Mouse (Mus musculus): ENCODE data around the gene Gcnt2.
"Not testable (repeated sequence)": the region's sequence is repeated elsewhere in the genome, so short reads cannot be mapped to it uniquely, and the experiment has no call there.

Gcnt2 gene

DNA sequence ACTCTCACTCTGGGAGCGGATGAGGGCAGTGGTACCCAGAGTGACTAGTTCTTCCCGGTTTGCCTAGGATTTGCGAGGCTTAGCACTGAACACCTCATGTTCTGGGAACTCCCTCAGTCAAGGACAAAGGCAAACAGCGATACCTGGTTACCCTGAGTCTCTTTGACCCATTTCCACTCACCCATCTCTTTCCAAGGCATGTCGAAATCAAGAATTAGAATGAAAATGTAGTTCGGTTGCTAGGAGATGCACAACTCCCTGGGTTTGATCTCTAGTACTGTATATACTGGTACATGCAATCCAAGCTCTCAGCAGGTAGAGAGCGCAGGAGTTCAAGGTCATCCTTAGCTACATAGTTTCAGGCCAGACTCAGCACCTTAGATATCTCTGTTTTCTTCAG lies 47.0 kb downstream of the Gcnt2 start:
- no peak for DNase-seq (ENCODE audit: low spot score)

DNA sequence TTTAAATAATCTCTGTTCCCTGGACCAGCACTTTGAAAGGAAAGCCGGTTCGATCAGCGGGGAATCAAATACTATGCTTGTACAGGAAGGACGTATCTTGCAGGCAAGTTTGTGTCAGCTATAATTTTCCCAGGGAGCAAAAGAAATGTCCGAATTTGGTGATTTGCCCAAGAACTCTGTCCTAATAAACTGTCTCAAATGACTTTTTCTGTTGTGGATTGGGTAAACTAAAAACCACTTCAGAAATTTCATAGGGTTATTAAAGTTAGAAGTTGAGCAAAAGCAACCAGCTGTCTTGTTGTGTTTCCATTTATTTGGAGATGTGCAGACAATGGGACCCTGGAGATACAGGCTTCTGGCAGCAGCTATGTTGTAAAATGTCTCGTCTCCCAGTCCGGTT lies 47.7 kb downstream of the Gcnt2 start:
- DNase-seq (ENCODE audit: low spot score): no peak

DNA sequence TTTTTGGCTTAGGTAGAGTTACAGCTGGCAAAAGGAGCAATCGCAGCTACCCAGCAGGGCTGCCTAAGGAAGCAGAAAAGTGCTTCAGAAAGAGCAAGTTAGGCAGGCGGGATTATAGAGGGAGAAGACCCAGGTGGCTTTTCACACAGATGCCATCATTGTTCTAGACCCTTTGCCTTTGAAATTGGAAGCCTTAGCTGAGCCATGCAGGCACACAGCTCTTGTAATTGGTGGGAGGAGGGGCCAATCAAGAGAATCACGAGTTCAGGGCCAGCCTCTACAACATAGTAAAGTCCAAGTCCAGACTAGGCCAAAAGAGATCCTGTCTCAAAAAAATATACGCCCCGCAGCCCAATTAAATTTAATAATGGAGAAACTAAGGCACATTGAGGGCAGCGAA lies 48.5 kb downstream of the Gcnt2 start:
- no peak for DNase-seq (ENCODE audit: low spot score)

DNA sequence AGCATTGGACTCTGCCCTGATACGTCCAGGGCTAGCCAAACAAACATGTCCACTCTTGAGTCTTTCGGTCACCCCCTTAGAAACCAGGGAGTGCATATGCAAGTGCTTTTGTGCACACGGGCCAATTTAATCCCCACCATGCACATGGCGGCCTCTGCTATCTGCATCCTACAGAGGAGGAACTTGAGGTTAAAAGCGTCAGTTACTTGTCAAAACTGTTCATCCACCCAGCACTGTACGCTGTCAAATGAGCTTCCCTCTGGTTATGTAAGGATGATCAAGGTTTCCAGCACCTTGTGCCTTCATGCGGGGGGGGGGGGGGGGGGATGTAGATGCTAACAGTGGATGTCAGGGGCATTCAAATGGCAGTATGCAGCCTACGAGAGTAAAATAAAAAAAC lies 49.5 kb downstream of the Gcnt2 start:
- no peak for DNase-seq (ENCODE audit: low spot score)

DNA sequence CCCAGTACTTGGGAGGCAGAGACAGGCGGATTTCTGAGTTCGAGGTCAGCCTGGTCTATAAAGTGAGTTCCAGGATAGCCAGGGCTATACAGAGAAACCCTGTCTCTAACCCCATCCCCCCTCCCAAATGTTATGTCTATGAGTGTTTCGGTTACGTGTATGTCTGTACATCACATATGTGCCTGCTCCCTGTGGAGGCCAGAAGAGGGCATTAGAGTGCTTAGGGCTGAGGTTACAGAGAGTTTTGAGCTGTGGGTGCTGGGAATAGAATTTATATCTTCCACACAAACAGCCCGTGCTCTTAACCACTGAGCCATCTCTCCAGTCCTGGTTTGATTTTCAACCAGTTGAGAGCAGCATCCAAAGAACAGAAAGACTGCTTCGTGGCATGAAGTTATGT lies 50.5 kb downstream of the Gcnt2 start:
- DNase-seq (ENCODE audit: low spot score): no peak

DNA sequence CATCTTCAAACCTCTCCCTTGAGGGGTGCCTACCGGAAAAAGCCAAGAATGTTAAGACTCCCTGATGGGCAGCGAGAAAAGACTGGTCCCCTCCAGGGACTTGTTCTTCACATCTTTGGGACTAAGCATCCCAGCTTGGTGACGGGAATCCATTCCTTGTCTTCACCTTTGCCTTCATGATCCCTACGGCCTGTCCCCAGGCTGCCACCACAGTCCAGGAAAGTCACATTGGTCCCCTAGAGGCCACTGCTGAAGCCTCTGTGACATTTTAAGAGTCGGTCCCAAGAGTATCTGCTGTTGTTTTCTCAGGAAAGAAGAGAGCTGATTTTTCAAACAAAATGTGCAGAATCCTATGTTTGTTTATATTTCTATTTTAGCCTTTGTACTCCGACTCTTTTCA lies 52.4 kb downstream of the Gcnt2 start:
- DNase-seq (ENCODE audit: low spot score): no peak

DNA sequence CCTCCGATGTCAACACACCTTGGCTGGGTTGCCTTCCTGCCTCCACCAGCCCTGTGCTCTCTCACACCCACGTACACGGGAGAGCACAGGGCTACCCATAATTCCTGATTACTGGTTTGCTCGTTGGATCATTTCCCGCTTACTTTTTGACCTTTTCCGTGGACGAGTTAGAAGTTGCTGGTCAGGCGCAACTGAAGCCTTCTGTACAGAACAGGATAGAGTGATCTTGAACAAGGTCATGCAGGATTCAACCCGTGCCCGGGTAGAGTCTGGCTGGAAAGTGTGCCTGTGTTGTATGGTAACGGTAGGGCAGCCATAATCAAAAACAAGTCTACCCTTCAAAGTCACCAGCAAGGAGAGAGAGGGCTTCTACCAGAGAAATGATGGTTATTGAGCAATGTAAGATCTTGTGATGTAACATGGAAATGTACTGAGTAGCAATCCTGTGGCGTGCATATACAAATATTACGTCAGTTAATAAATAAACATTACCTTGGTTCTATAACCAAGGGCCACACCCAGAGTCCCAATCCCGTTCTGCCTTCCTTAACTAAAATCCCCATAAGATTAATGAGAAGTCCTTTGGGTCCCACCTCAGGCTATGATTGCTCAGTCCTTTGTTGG lies 54.0 kb downstream of the Gcnt2 start:
- no peak for DNase-seq (ENCODE audit: low spot score)

DNA sequence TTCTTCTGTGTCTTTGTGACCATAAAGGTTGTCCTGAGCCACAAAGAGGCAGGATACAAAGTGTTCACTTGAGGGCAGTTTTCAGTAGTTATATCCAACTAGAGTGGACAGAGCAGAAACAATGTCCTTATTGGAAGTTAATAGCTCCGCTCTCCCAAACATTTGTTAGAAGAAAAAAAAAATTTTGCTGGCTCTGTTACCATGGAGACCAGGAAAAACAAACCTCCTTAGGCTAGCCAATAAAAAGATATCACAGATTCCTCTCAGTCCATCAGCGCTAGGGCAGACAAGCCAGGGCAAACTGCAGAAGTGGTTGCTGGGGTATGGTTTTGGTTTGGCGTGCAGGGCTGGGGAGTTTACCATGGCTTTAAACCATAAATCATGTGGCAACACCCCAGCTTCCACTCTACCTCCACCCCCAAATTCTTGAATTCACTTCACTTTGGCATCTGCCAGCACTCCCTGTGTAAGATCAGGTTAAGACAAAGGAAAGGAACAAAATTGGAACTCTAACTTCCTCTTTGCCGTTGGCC lies 54.6 kb downstream of the Gcnt2 start:
- no peak for DNase-seq (ENCODE audit: low spot score)

DNA sequence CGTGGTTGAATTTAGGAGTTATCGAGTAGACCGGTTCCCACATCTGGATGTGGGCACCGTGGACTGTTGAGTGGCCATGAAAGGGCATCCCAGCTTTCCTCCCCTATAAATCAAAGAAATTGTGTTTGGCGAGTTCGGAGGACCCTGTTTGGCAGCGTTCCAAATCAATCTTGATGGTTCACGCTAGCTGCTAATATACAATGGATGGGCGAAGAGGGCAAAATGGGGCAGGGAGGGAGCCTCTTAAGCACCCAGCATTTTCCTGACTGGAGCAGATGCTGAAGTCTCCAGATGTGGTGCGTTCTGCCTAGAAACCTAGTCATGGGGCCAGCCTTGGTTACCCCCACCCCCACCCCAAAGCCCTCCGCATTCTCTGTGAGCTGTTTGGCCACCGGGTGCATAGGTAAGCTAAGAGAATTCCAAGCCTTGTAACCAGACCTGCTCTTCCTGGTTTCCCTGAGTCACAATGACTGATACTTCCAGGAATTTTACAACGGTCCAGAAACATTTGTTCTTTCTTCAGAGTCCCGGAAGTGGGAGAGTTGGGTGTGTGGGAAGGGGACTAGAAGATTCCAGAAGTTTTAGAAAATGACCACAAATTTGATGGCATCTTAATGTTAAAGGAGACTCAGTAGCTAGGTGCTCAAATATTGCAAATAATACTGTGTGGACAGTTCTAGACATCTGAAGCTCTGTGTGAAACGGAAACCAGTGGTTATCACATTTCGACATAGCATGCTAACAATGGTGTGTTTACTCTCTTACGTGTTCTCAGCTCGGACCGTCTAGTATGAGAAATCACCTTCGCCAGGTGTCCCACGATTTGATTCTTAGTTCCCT lies 57.0 kb downstream of the Gcnt2 start:
- DNase-seq (ENCODE audit: low spot score): no peak

DNA sequence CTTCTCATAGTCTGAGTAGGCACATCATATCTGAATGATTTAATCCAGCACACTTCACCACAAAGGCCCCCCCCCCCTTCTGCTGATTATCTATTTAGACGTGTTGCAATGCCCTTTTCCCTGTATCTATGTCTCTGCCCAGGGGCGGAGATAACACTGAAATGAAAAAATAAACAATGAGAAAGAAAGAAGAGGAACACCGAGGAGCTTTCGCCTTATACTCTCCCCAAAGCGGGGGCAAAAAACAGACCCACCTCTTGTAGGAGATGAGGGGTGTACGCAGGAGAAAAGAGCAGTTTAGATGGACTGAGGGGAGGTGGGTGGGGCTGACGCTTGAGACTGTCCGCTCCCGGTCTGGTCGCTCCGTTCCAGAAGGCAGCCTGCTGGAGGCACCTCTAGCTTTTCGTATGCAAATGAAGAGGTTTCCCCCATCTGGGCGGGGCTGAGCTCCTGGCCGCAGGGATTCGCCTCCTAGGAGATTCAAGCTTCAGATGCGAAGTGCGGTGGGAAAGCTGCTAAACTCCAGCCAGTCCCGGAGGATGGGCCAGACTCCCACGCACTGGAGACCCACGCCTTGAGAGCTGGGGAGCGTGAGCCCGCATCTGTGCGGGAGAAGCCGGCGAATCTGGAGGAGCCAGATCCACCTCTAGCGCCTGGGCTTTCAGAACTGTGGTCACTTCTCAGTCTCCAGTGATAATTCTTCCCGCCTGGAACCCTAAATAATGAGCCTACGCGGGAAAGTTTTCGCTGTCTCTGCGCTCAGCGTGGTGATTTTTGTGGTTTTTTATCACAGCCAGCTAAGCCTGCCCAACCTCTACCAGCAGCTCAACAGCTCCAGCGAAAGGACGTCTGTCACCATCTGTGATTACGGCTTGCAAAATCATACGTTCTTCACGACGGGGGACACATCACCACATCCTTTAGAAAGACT lies 57.9 kb downstream of the Gcnt2 start:
- no peak for DNase-seq (ENCODE audit: low spot score)

DNA sequence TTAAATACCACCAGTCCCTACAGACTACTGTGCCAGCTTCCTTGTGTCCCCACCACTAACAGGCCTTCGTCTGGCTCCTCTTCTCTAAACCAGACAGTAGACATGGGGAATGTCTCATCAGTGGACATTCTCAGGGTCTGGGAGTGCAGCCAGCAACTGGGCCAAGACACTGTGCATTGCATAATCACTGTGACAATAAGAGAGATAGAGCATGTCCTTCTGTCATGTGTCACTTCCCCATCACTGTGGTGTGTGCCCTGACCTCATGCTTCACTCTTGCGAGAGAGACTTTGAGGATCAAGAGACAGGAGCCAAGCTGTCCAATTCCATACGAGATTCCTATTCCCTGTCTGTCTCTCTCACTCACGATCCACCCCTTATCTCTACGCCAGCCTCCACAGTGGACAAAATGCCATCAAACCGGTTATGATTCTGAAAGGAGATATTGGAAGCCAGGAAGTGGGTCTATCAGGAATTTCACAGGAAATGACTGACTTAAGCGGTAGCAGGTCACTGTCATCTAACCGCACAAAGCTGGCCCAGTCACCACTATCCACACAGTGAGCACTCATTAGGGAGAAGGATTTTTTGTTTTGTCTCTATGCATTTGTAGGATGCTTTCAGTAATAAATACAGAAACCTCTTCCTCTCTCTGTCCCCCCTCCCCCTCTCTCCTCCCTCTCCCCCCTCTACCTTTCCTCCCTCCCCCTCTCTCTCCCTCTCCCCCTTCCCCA lies 61.9 kb downstream of the Gcnt2 start:
- peak; percentile 19 for DNase-seq (ENCODE audit: low spot score)

DNA sequence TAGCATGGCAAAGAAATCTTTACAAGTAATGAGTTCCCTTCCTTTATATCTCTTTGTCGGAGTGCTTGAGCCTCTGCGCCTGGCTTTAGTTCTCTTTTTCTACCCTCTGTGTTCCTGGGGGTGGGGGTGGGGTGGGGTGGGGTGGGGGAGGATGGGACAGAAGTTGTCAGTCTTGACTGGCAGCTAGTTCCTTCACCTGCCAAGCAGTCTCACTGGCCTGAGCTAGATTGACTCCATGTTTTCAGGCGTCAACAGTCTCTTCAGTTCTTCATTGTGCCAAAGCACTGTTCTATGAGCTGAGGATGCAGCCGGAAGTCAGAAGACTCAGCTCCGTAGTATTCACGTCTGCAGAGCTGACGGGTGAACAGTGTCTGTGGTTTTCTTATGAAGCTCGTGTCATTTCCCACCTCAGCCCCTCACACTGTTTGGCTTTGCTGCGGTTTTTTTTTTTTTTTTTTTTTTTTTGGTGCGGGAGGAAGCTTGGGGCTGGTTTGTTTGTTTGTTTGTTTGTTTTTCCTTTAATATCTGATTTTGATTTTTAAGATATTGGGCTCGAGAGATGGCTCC lies 62.8 kb downstream of the Gcnt2 start:
- DNase-seq (ENCODE audit: low spot score): no peak

DNA sequence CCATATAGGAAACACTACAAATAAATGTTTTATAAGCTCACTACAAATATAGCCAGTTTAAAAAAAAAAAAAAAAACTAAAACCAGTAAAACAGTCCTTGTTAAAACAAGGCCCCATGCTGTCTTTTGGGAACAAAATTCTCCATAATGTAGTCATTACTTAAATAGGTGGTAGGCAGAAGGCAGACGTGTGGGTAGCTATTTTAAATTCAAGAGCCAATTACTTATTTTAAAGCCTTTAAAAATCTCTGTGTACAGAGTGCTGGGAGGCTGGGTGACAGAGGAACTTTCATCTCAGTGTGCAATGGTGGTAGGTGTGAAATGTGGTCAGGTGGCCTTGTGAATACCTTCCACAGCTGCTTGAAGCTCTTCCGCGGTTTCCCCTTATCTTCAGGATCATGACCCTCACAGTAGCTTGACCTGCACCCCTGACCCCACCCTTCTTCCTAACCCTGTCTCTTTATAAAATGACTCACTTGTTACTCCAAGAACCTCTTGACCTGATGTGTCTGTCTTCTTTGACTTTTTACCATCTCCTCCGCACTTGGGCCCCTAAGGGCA lies 64.3 kb downstream of the Gcnt2 start:
- no peak for DNase-seq (ENCODE audit: low spot score)

DNA sequence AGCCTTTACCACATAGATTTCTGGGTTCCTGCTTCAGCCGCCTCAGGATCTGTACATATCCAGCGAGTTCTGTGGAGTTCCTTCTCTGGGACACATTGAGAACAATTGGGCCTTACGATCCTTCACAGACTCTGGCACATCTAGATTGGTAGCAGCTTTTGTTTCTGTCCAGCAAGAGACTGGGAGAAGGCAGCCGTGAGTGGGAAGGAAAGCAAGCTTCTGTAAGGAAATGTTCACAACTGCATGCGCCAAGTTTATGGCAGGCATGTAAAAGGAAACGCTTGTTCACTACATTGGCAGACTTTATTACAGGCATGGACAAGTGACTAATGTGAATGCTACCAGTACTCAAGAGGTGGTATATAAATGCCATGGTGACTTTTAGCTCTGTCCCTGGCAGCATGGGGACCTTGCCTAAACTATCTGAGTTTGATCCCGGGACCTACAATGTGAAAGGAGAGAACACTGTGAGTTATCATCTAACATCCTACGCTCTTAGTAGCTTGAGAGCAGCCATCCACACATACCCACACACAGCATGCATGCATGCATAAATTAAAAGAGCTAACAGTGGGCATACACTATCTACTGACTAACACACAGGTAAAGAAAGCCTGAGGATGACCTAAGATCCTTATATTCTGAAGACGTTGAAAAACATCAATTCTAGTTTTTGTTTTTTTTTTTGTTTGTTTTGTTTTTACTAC lies 68.8 kb downstream of the Gcnt2 start:
- DNase-seq (ENCODE audit: low spot score): no peak

DNA sequence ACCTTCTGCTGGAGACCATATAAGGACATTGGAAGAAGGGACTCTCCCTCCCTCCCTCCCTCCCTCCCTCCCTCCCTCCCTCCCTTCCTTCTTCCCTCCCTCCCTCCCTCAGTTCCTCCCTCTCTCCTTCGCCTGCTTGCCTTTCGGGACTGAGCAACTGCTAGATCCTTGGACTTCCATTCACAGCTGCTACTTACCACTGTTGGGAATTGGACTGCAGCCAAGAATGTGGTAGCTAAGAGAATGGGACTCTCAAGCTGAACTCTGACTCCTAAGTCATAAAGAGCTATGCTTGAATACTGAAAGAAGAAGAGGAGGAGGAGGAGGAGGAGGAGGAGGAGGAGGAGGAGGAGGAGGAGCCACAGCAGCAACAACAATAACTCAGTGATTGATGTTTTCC lies 72.3 kb downstream of the Gcnt2 start:
- DNase-seq (ENCODE audit: low spot score): not testable (repeated sequence)

DNA sequence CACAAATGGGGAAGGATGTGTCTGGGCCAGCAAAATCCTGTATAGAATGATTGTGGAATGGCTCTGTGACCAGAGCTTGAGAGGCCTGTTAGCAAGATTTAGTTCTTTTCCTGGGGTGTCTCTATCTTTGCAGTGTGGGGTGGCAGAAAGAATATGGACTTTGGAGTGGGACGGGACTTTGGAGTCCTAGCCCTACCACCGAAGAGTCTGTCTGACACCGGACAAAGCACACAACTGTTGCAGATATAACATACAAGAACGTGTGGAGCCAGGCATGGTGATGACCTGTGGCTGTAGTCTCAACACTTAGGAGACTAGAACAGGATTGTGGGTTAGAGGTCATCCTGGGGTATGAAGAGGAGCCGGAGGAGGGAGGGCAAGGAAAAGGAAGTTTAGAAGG lies 73.0 kb downstream of the Gcnt2 start:
- no peak for DNase-seq (ENCODE audit: low spot score)

DNA sequence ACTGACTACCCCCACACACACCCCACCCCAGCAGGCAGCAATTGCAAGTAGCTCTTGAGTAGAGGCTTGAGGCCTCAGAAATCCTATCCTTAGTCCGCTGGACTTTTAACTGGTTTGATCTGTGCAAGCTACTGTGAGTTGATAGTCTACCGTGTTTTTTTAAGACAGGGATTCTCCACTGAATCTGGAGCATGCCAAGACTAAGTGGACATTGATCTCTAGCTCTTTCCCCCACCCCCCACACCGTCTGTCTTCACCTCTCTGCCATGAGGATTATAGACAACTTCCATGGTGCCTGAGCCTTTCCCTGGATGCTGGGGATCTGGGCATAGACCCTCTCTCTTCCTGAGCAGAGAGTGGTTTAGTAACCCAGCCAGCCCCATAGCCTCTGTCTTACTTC lies 74.8 kb downstream of the Gcnt2 start:
- no peak for DNase-seq (ENCODE audit: low spot score)

DNA sequence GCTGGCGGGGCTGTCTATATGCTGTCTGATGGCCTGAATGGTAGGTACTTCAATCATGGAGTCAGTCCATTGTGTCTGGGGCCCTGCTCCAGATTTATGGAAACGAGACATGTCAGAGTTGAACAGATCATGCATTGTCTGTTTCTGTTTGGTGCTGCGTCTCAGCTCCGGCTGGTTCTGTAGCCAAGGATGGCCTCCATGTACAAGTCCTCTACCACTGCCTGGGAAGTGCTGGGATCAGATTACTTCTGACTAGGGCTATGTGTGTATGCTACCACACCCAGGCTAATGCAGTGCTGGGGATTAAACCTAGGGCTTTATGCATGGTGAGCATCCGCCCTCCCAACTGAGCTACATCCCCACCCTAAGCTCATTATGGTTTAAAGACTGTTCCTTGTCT lies 78.0 kb downstream of the Gcnt2 start:
- DNase-seq (ENCODE audit: low spot score): no peak

DNA sequence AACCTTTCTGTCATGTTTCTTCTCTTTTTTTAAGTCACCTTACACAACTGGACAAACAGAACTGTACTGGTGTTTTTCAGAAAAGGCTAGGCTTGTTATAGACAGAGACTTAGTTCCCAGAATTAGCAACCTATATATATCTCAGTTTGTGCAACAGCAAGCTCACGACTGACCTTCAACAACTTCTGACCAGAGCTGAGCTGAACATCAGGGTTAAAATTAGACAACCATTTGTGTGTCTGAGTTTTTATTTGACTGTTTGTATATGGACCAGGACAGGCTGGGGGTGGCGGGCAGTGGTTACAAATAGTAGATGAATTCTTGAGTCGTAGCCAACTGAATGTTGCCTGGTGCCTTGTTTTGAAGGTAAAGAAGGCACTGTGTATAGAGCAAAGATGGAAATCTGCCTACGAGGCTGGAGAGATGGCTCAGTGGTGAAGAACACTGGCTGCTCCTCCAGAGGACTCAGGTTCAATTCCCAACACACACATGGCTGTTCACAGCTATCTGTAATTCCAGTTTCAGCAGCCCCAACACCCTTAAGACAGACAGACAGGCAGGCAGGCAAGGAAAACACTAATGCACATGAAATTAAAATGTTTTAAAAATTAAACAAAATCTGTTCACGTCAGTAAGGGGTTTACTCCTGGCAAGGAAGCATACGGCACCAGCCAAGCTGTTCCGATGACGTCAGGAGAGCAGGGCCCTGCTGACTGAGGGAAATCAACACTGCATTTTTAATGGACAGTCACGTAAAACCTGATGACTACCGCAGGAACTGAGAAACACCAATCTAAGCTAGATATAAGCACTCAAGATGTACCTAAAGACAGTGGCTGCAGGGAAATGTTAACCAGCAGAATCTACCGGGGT lies 79.2 kb downstream of the Gcnt2 start:
- no peak for DNase-seq (ENCODE audit: low spot score)

DNA sequence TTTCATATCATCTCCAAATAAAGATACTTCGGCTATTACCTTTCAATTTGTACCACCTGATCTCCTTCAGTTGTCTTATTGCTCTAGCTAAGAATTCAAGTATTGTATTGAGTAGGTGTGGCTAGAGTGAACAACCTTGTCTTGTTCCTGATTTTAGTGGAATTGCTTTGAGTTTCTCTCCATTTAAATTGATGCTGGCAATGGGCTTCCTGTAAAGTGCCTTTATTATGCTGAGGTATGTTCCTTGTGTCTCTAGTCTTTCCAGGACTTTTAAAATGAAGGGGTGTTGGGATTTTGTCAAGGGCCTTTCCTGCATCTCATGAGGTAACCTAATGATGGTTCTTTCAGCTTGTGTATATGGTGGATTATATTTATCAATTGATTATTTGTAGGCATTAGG lies 83.5 kb downstream of the Gcnt2 start:
- no peak for DNase-seq (ENCODE audit: low spot score)

All from left cerebral cortex, adult 11 months (tissue).